Mouse (Mus musculus) erythroid progenitor cell, adult 5-6 weeks (primary cell): ENCODE data around the gene Cga. TPM values are rescaled to one million over a fixed set of nuclear protein-coding genes. Genes with fewer than 3 reads are reported as not detected.
"Not testable (repeated sequence)": the region's sequence is repeated elsewhere in the genome, so short reads cannot be mapped to it uniquely, and the experiment has no call there.

Experiments
- ATAC-seq: replicated peaks from 2 replicates; pipeline ENCODE4 v1.8.0; 2016; ENCODE audit warnings: moderate number of reproducible peaks, mild to moderate bottlenecking, moderate TSS enrichment, inconsistent platforms; ENCODE audit not compliant: poor library complexity, low FRiP score, severe bottlenecking
- total RNA-seq, 2 experiments: library from RNA; stranded (forward) in 1 of 2; stranded (reverse) in 1 of 2; fragments of 150-400 nt in 1 of 2; fragments of 186-747, 209-891 nt in 1 of 2; gene quantifications; 2 replicates each; pipeline versions ENCODE4 v1.2.3 to v1.2.4; 2015 to 2017; ENCODE audit warnings: low replicate concordance in 2 of 2

Cga gene
- total RNA-seq, 2 experiments from 2014 or later, result not detected

DNA sequence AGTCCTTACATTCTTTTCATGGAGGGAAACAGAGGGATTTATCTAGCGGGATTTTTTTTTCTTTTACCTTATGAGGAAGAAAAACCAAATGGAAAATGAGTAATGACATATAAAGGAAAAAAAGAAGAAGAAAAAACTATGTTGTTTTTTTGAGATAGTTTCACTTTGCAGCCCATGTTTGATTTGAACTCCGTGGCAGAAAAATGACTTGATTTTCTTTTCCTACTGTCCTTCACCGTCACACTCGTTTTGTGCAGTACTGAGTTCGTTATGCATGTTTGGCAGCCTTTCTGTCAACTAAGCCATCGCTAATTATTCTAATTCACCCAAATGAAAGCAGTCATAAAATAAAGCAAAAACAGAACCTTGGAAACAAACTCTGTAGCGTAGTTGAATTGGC is 6.3 kb upstream of the Cga start:
- no peak for ATAC-seq

DNA sequence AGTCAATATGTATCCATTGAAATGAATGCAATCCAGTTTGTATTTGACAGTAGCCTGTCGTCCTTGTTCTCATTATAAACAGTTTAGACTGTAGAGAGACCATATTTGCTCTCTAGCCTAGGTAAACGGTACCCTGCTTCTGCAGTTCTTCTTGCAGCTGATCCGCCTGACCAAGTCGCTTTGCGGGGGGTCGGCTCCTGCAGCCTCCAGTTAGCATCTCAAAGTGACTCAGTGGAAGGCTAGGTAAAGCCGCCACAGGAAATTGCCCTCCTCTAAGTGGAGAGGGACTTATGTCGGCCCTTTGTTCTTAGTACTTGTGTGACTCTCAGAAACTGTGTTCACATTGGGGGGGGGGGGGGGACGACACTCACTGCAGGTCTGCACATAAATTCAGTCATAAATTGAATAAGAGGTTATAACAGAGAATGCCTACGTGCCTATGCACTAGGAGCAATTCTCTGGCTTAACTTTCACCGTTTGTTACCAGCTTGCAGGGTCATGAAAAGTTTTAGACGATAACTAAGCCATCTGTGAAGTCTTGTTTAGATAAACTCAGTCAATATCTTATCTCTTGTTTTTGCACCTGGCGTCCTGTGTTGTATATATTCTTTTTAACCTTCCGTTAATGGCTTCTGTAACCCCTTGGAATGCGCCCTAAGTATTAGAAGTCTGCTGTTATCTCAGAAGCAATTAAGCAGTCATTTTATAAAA is 4.3 kb upstream of the Cga start:
- ATAC-seq, result no peak

DNA sequence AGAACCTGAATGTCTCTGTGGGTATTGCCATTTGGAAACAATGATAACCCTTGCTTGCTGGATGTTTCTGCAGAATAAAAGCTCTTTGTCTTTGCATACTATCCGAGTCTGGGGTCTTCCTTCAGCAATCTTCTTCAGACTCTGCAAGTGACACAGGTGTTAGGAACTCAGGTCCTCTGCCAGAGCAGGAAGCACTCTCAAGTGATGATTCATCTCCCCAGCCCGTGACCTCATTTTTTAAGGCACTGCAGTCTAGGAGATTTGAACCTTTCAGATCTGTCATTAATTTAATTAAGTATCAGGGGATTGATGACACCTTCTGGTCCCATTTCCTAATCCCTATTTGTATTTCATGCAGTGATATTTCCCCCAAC is 3.8 kb upstream of the Cga start:
- no peak for ATAC-seq

DNA sequence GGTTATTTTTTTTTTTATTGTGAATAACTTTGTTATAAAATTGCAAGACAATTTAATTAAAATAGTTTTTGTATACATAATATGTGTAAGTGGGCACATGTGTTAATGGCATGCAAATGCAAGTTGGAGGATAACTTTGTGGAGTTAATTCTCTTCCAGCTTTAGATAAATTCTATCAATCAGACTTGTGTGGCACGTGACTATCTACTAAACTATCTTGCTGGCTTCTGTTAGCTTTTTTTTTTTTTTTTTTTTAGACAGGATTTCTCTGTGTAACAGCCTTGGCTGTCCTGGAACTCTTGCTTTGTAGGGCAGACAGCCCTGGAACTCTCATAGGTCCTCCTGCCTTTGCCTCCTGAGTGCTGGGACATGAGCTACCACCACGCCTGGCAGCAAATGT is 4.9 kb downstream of the Cga start:
- ATAC-seq, result no peak

DNA sequence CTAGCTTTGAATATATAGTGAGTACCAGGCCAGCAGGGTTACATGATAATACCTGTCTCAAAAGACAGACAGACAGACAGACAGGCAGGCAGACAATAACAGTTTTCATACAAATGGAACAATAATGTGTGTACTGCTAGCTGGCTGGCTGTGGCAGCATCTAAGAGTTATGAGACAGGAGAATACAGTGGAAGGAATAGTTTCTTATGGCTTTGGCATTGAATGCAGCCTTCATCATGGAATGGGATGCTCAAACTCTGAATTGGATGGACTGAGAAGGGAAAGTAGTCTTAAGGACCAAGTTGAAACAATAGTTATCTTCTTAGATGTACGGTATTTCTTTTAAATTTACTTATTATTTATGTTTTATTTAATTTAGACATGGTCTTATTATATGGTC is 5.7 kb downstream of the Cga start:
- no peak for ATAC-seq

DNA sequence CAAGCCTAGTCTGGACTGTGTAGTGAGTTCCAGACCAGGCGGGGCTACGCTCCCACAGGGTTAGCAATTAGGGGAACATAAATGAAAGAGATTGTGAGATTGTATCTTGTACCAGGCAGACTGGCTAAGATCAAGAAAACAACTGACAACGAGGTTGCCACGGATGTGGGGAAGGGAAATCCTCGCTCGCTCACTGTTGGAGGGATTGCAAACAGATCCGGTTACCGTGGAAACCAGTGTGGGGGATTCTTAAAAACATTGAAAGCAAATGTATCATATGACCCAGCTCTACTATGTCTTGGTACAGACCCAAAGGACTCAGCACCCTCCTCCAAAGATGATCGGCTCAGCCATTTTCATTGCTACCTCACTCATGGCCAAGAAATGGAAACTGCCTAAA is 6.6 kb downstream of the Cga start:
- ATAC-seq, result no peak

DNA sequence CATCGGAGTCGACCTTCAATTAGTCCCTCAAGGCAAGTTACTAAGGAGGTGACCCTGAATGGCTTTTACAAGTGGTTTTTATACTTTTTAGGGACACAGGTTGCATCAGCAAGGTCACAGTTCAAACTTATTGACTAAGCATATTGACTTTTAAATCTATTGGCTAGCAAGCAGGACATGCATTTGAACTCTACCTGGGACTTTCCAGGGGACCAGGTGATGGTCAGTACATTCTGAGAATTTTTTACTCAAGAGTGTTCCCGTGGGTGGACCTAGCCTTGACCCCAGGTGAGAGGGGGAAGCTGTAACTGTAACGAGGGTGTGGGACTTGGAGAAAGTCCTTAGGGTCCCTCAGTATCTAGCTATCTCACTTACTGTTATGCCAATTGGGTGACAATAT is 7.6 kb downstream of the Cga start:
- ATAC-seq, result no peak

DNA sequence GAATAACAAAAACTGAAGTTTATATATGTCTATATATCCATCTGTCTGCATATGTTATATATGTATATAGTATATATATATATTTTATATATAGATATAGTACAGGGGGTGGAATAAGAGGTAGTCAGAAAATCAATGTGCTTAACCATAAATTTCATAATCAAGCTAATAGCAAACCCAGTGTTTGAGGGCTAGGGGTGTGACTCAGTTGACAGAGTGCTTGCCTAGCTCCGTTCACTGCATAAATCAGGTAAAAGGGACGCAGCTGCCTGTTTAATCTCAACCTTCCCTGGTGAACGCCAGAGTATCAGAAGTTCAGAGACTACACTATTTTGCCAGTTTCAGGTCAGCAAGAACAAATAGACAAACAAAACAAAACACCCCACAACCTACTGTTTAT is 8.0 kb downstream of the Cga start:
- ATAC-seq, result not testable (repeated sequence)

DNA sequence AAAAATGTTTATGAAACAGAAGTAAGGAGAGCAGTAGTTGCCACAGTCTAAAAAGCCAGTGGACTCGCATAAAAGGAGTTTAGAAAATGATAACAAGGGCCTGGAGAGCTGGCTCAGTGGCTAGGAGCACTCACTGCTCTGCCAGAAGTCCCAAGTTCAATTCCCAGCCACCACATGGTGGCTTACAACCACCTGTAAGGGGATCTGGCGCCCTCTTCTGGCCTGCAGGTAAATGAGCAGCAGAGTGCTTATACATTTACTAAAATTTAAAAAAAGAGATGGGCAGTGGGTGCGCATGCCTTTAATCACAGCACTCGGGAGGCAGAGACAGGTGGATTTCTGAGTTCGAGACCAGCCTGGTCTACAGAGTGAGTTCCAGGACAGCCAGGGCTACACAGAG is 11.8 kb downstream of the Cga start:
- no peak for ATAC-seq

DNA sequence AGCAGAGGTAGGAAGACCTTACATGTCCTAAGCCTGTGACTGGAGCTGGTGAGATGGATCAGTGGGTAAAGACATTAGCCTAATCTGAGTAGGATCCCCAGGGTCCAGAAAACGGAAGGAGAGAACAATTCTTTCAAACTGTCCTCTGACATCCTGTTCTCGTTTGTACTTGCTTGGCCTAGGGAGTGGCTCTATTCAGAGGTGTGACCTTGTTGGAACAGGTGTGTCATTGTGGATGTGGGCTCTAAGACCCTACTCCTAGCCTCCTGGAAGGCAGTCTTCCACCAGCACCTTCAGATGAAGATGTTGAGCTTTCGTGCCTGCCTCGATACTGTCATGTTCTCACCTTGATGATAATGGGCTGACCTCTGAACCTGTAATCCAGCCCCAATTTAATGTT is 12.6 kb downstream of the Cga start:
- no peak for ATAC-seq

DNA sequence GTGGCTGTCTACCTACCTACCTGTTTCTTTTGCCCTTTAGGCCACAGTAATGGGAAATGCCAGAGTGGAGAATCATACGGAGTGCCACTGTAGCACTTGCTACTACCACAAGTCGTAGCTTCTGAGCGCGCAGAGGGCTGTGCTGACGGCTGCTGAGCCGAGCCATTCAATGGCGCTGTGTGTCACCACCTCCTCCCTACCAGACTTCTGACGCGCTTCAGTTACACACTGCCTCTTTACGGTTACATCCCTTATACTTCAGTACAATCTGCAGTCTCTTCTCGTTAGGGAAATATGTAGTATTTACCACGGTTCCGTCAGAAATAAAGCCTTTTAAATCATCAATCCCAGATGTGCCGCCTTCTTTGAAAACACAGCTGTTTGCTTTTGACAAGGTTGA is 13.4 kb downstream of the Cga start:
- ATAC-seq, result no peak

DNA sequence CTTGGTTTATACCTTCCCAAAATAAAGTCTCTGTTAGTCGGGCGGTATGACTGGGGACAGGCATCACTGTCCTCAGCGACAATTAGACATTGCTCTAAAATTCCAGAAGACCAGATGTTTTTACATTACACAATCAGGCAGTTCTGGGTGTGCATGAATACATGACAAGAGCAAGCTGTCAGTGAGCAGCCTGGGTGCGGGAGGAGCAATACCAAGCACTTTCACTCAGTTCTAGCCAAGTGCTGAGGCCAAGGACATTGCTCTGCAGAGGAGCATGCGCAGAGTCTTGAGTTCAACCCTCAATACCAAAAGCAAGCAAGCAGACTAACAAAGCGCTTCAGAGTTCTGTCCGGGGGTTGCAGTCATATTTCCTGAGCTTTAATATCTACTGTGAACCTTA is 14.5 kb downstream of the Cga start:
- ATAC-seq, result no peak

DNA sequence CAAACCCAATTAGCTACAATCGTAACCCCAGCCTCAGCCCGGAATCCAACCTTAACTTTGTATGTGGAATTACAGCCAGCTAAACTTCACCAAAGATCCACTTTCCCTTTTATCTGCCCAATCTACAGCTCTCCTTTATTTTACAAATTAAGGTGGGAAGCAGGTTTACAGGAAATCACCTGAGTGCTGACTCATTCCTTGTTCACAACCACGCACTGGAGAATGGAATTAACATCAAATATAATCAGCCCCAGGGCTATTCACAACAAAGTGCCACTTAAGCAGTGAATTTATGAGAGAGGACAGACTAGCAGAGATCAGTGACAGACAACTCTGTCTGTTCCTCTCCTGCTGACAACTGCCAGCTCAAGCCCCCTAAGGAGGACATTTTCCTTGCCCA is 17.8 kb downstream of the Cga start:
- no peak for ATAC-seq

DNA sequence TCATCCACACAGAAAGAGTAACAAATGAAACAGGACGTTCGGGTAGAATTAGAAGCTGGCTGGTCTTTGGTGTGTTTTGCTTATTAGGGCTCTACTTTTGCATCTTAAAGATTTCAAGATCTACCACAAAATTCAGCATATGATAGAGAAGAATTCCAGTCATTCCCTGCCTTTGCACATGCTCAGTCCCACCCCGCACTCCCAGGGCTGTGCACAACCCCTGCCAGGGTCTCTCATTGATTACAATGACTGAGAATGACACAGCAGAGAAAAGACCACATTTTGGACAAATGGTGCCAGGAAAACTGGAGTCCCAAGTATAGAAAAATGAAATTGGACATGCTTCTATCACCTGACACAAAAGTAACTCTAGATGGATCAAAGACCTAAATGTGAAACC is 18.6 kb downstream of the Cga start:
- ATAC-seq, result no peak

DNA sequence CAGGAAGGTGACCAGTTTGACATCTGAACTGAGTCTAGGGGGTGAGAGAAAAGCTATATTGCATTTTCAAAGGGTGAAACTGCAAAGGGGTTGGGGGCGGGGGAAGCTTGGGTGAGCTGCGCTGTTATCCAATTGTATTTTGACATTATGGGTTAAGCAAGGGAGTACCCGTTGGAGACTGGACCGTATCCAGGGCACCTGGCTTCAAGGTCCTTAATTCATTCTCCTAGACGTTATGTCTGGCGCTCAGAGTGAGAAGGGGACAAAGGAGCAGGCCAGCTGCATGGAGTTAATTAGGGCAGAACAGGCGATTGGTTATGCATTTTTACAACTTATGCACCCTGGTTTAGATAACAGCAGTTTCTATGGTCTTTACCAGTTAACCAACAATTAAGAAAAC is 23.8 kb downstream of the Cga start:
- no peak for ATAC-seq

DNA sequence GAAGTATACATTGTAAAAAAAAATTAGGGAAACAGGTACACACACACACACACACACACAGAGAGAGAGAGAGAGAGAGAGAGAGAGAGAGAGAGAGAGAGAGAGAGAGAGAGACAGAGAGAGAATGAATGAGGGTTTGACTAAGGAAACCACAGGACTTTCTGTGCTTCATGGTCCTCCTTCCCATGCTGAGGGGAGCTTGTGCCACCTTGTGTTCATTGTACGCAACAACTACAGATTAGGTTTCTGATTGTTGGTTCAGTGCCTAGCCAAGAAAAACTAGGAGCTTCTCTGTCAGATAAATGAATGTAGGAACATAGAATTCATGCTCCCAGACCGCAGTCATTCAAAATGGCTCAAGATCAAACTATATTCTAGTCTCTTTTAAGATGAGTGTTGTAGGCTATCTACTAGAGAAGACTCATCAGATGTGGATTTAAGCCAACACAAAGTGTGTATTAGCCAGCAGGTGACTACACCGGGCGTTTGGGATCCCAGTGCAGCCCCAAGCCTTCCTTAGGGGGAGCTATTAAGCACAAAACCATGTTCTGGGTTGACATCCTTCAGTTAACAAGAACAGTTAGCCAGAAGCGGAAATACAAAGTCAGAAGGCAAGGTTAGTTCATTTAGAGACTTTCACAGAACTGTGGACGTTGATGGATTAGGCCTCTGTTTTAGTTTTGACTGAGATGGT is 28.7 kb downstream of the Cga start:
- ATAC-seq, result no peak

DNA sequence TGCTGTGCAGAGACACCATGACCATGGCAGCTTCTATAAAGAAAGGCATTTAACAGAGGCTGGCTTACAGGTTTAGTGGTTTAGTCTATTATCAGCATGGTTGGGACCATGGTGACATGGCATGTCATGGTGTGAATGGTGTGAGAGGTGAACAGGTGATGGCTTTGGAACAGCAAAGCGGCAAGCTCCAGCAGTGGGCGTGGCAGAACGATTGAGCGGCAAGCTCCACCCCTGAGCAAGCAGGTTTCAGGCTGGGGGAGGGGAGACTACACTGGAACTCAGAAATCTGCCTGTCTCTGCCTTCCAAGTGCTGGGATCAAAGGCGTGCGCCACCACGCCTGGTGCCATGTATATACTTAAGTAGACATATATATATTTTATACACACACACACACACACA is 34.8 kb downstream of the Cga start:
- ATAC-seq, result not testable (repeated sequence)

DNA sequence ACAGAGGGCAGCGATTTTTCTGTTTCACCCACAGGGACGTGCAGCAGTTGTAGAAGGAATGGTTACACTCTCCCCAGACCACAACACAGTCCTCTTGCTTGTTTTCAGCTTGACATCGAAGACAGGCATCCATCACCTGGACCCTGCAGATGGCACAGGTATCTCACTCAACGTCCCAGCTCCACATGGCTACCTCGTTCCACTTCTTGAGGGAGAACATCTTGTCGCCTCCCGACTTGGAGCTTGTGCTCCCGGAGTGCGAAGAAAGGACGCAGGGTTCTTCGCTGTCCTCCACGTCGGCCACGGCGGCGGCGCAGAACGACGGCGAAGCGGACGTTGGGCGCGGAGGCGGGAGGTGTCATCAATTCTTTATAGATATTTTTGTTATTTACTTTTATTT is 47.5 kb downstream of the Cga start:
- ATAC-seq, result no peak

DNA sequence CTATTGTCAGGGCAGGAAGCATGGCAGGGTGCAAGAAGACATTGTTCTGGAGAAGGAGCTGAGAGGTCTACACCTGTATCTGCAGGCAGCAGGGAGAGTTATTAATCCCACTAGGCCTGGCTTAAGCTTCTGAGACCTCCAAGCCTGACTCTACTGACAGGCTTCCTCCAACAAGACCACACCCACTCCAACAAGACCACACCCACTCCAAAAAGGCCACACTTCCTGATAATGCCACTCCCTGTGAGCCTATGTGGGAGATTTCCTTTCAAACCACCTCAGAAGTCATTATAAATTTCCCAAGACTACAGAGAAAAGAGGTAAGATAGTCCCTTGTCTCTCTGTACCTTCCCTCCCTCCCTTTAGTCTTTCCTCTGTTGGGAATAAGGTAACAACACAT is 53.6 kb downstream of the Cga start:
- no peak for ATAC-seq

DNA sequence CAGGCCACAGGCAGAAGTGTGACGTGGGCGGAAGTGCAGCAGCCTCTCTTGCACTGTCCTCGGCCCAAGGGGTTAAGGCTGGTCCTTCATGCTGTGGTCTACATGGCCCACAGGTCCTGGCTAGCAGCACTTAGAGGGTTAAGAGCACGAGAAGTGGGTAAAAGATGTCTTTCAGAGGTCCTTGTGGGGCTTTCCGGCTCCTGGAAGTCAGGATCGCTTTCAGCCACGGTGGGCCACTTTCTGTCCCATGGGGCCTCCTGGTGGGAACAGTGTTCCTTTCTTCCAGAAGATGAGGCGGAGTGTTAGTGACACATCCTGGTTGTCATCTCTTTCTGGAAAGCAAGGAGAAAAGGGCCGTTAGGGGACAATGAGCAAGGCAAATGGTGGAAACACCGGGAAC is 60.1 kb downstream of the Cga start:
- ATAC-seq, result no peak
